Mouse (Mus musculus) liver, adult 2 months (tissue): ENCODE data around the gene Rcc1l. TPM values are rescaled to one million over a fixed set of nuclear protein-coding genes. Genes with fewer than 3 reads are reported as not detected.

Experiments
- DNase-seq: peaks from one replicate; pipeline ENCODE4 v3.0.0-alpha.2; 2011; ENCODE audit warnings: low read depth, low spot score; ENCODE audit errors: extremely low read depth
- H3K27ac ChIP-seq: fragments of 200-500 bp; replicated peaks from 2 replicates; pipeline ENCODE4 v1.5.1; 2012; ENCODE audit warnings: low read depth, mild to moderate bottlenecking, control low read depth, inconsistent platforms, low read length; ENCODE audit not compliant: insufficient read depth
- H3K27me3 ChIP-seq: fragments of 200-500 bp; 2 replicates; pipeline ENCODE4 v1.6.1; 2012; ENCODE audit warnings: mild to moderate bottlenecking, moderate library complexity, low read length, inconsistent platforms; ENCODE audit not compliant: control insufficient read depth, insufficient read depth
- H3K36me3 ChIP-seq: fragments of 200-500 bp; 2 replicates; pipeline ENCODE4 v1.6.1; 2012; ENCODE audit warnings: low read length, inconsistent platforms; ENCODE audit not compliant: control insufficient read depth, insufficient read depth
- H3K4me1 ChIP-seq: fragments of 200-500 bp; 2 replicates; pipeline ENCODE4 v1.6.1; 2011; ENCODE audit warnings: low read length; ENCODE audit not compliant: control insufficient read depth, insufficient read depth
- H3K4me3 ChIP-seq: fragments of 200-500 bp; 2 replicates; pipeline ENCODE4 v1.5.1; 2011; ENCODE audit warnings: low read depth, mild to moderate bottlenecking, control low read depth, low read length, moderate library complexity; ENCODE audit not compliant: insufficient read depth
- H3K79me2 ChIP-seq: fragments of 200-500 bp; 2 replicates; pipeline ENCODE4 v1.6.1; 2012; ENCODE audit warnings: inconsistent platforms, mild to moderate bottlenecking, low read length, moderate library complexity; ENCODE audit not compliant: control insufficient read depth, insufficient read depth
- H3K9ac ChIP-seq: fragments of 200-500 bp; 2 replicates; pipeline ENCODE4 v1.6.1; 2012; ENCODE audit warnings: low read depth, mild to moderate bottlenecking, control low read depth, inconsistent platforms, low read length
- CTCF ChIP-seq: fragments of 200-500 bp; IDR thresholded peaks from 2 replicates; pipeline ENCODE4 v1.5.1; 2011; ENCODE audit warnings: low read depth, low read length, control low read depth
- POLR2A ChIP-seq: fragments of 200-500 bp; IDR thresholded peaks from 2 replicates; pipeline ENCODE4 v1.6.1; 2011; ENCODE audit warnings: low read length, control low read depth; ENCODE audit not compliant: insufficient read depth; ENCODE audit errors: extremely low read depth
- WGBS: fragments of 180-500 bp; shearing (Covaris S2); methylation state at CpG from one replicate; pipeline ENCODE4 v1.1.7; 2018; 5-methylcytosine and 5-hydroxymethylcytosine counted together
- polyA plus RNA-seq: library from polyadenylated mRNA; depleted of rRNA; stranded (reverse); fragments of >200 nt; gene quantifications from 2 replicates; pipeline ENCODE4 v1.2.3, GENCODE M21; 2012
- total RNA-seq: library from RNA; depleted of rRNA; stranded (reverse); fragments of >200 nt; gene quantifications from 2 replicates; pipeline ENCODE4 v1.2.3, GENCODE M21; 2014

Rcc1l gene
- total and polyA plus RNA-seq, 2 experiments: 9.9 to 16.4 TPM

- no peak for DNase-seq
- Histone ChIP-seq H3K27me3 (no peaks in the 10 kb centered on the region), H3K79me2 (no peaks in the 10 kb centered on the region; the same call in 1 of the 2 replicates), H3K36me3 (no peaks in the 10 kb centered on the region), H3K27ac (no peak overlapping the region), H3K4me3 (no peak overlapping the region), H3K4me1 (peaks cover 2% of the 10 kb centered on the region; the same call in 1 of the 2 replicates), H3K9ac (no peak overlapping the region)
- TF ChIP-seq CTCF: no peak
- TF ChIP-seq POLR2A: no peak
- 96% methylated on average over 10 of the region's 10 CpGs for WGBS
Measured at GRCm38 (mm10) chr5:134169231-134169630, 7.3 kb downstream of the Rcc1l start.

GRCm38 (mm10) chr5:134168033-134168432 lies 8.5 kb downstream of the Rcc1l start:
- H3K36me3 ChIP-seq: peaks cover 4% of the 10 kb centered on the region; the same call in 1 of the 2 replicates
- no peak overlapping the region for H3K27ac ChIP-seq
- H3K27me3 ChIP-seq: no peaks in the 10 kb centered on the region
- H3K4me1 ChIP-seq: peaks cover 2% of the 10 kb centered on the region; the same call in 1 of the 2 replicates
- H3K79me2 ChIP-seq: no peaks in the 10 kb centered on the region
- WGBS: 97% methylated on average over 9 of the region's 9 CpGs
- no peak for TF ChIP-seq CTCF
- no peak for TF ChIP-seq POLR2A
- no peak overlapping the region for H3K9ac ChIP-seq
- no peak overlapping the region for H3K4me3 ChIP-seq
- no peak for DNase-seq

GRCm38 (mm10) chr5:134166642-134167041 lies 9.9 kb downstream of the Rcc1l start:
- Histone ChIP-seq H3K79me2 (no peaks in the 10 kb centered on the region), H3K9ac (no peak overlapping the region), H3K36me3 (peaks cover 5% of the 10 kb centered on the region; the same call in 1 of the 2 replicates), H3K27ac (no peak overlapping the region), H3K4me3 (no peak overlapping the region), H3K4me1 (peaks cover 2% of the 10 kb centered on the region; the same call in 1 of the 2 replicates), H3K27me3 (no peaks in the 10 kb centered on the region)
- 89% methylated on average over 7 of the region's 7 CpGs for WGBS
- DNase-seq: no peak
- TF ChIP-seq POLR2A: no peak
- TF ChIP-seq CTCF: no peak

GRCm38 (mm10) chr5:134164688-134165087 lies 11.9 kb downstream of the Rcc1l start:
- H3K36me3 ChIP-seq: peaks cover 7% of the 10 kb centered on the region; the same call in 1 of the 2 replicates
- no peak for DNase-seq
- no peaks in the 10 kb centered on the region for H3K4me1 ChIP-seq
- H3K27ac ChIP-seq: no peak overlapping the region
- H3K4me3 ChIP-seq: no peak overlapping the region
- H3K79me2 ChIP-seq: no peaks in the 10 kb centered on the region
- no peak overlapping the region for H3K9ac ChIP-seq
- no peaks in the 10 kb centered on the region for H3K27me3 ChIP-seq
- 66% methylated on average over 5 of the region's 5 CpGs for WGBS
- no peak for TF ChIP-seq CTCF
- TF ChIP-seq POLR2A: no peak

GRCm38 (mm10) chr5:134155916-134156466 lies 20.6 kb downstream of the Rcc1l start:
- 47% methylated on average over 7 of the region's 7 CpGs for WGBS
- no peak overlapping the region for H3K27ac ChIP-seq

DNA sequence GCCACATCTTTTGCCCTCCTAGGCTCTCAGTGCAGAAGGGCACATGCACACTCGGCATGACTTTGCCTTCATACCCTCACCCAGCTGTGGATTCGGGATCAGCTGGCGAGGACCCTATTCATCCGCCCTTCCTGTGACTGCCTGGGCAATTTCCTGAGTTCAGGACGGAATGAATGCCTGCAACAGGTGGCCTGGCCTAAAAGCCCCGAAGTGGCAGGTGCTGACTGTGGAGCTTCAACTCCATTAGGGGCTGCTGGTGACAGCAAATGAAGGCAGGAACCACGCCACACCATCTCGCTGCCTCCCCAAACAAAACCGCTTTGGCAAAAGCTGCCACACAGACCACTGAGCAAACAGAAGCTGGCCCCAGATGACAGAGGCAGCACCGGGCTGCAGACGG lies 24.7 kb downstream of the Rcc1l start:
- H3K27me3 ChIP-seq: no peaks in the 10 kb centered on the region
- H3K4me1 ChIP-seq: peaks cover 3% of the 10 kb centered on the region; the same call in 1 of the 2 replicates
- H3K4me3 ChIP-seq: no peak overlapping the region
- DNase-seq: no peak
- 83% methylated on average over 11 of the region's 11 CpGs for WGBS
- no peaks in the 10 kb centered on the region; the same call in none of the 2 replicates for H3K36me3 ChIP-seq
- no peak overlapping the region for H3K9ac ChIP-seq
- no peaks in the 10 kb centered on the region for H3K79me2 ChIP-seq
- H3K27ac ChIP-seq: no peak overlapping the region
- TF ChIP-seq POLR2A (no peak), CTCF (no peak)

More at GRCm38 (mm10) chr5:134155916-134156466, 20.6 kb downstream of the Rcc1l start:
- Histone ChIP-seq H3K9ac (no peak overlapping the region), H3K4me1 (peaks cover 3% of the 10 kb centered on the region; the same call in 1 of the 2 replicates), H3K79me2 (no peaks in the 10 kb centered on the region), H3K27me3 (no peaks in the 10 kb centered on the region), H3K4me3 (no peak overlapping the region), H3K36me3 (no peaks in the 10 kb centered on the region; the same call in 1 of the 2 replicates)
- TF ChIP-seq POLR2A (no peak), CTCF (no peak)
- peak; percentile 80 for DNase-seq
